Mouse (Mus musculus) lung, postnatal 4 days (tissue): ENCODE measurements at regions not wholly inside any gene's neighbourhood (a gene's known extent, or its start where the extent isn't known, plus 50 kb on each side); places are given as distances from the start of the nearest gene placed in this dataset.

ENCODE experiments used
- DNase-seq, 2 experiments: peaks; one replicate each; pipeline ENCODE4 v3.0.0; 2021

DNA sequence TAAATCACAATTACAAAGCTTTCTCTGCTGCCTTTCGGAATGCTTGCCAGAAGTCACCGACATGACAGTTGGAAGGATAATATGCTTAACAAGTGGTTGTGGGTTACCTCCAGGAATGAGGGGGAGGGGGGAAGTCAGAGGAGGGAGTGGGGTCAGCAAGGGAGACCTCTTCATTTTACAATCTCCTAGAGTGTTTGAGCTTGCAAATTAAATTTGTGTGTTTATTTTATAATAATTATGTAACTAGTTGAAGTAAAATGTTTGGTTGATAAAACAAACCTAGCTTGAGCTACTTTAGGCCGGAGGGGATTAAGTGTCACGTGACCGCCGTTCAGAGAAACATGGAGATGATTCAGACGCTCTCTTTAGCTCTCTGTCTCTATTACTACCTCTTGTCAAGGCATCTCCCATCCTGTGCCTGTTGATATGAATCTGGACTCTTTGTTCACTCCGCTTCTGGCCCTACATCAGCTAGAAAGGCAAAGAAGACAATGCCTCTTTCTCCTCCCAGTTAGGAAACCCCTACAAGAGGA, 227.3 kb upstream of the Irx5 start:
- DNase-seq, result peak in 1 of 2 experiments; percentile 1

GRCm38 (mm10) chr8:92129241-92130015, 228.0 kb upstream of the Irx5 start:
- peak; percentile 46 to 68 for DNase-seq

DNA sequence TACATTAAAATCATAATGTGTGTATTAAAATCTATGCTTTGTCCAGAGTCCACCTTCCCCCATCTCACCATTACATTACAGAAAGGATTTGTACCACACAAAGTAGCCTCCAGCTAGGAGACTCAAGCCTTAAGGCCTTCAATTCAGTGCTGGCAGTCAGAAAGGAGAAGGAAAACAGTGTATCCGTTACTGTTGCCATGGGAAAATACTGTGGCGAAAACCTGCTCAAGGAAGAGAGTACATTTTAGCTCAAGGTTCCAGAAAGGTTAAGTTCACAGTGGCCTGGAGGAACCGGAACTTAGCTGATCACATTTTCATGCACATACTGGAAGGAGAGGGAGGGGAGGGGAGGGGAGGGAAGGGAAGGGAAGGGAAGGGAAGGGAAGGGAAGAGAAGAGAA, 231.8 kb upstream of the Irx5 start:
- no peak for DNase-seq

DNA sequence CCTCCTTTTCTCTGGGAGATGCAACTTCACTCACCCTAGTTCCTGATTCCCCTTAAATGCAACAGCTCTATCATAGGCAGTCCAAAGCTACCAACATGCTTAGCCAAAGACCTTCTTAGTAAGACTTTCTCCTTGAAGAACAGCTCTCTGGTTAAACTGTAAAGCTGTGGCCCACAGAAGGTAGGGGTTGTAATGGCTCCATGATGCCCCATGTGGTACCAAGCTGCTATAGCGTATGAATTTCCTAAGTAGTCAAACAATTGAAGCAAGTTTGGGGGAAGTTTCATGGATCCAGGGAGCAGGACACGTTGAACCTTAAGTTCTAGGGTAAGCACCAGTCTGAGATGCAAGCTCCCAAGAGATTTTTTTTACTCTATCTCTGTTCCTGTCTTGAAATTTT, 236.1 kb upstream of the Irx5 start:
- peak; percentile 2 to 18 for DNase-seq

GRCm38 (mm10) chr8:92115479-92116267, 241.8 kb upstream of the Irx5 start:
- no peak for DNase-seq

GRCm38 (mm10) chr8:92114311-92115275, 242.8 kb upstream of the Irx5 start:
- no peak for DNase-seq

GRCm38 (mm10) chr8:92113901-92114300, 243.5 kb upstream of the Irx5 start:
- DNase-seq, result no peak

DNA sequence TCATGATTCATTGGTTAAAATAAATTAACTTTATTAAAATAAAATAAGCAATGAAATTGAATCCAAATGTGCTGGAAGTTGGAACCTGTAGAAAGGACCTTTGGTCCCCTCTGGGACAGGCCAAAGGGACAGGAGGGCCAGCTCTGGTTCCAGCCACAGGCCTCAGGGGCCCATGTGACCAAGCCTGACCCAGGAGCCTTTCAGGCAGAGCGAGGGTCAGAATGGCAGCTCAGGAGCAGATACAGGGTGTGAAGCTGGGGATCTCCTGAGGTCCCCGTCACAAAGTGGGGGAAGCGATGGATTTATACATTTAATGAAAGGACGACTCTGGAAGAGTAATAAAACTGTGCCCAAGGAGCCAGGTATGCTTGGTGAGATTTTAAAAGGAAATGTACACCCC, 244.0 kb upstream of the Irx5 start:
- no peak for DNase-seq

DNA sequence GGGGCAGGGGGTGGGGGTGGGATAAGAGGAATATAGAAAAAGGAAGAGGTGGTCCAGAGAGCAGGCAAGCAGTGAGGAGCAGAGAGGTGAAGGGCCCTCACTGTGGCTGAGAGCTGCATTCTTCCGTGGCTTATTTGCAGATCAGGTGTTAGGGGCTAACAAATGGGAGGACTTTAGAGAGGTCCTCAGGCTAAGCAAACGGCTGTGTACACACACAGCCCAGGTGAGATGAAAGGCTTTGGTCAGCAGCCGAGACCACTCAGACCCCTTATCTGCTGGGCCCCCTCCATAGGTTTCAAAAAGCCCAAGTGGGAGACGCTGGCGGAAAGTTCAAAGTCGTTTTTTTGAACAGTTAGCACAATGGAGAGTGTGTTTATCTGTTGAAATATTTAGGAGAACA, 252.9 kb upstream of the Irx5 start:
- DNase-seq, result peak; percentile 73 to 91

DNA sequence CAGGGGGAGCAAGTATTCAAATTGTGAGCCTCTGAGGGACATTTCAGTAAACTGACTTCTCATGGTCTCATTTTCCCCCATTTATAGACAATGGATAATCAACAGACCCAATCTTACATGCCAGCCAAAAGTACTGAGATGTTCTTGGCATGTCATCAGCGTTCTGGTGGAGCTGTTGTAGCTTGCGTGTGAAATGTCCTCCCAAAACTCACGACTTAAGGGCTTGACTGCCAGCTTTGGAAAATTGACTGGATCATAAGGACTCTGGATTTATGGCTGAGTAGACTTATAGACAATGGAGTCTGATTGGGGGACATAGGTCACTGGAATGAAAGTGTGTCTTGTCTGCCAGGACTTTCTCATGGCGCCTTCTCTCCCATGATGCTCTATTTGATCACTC, 254.9 kb upstream of the Irx5 start:
- no peak for DNase-seq

GRCm38 (mm10) chr8:92095276-92095675, 262.1 kb upstream of the Irx5 start:
- DNase-seq, result no peak

DNA sequence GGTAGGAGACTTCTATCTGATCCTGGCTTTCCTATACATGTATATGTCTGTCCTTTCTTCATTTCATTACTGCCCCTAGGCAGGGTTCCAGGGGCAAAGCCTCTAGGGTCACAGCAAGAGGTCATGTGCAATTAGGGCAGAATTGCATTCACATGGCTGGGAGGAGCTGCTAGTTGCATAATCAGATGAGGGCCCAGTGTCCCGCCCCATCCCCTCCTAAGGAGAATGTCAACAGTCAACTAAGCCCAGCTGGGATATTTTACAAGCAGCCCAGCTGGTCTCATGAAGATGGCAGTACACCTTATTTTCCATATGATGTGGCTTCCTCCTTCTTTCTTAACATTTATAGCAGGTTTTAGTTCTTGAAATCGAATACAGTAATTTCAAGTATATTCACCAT, 273.3 kb upstream of the Irx5 start:
- DNase-seq, result peak in 1 of 2 experiments; percentile 36

DNA sequence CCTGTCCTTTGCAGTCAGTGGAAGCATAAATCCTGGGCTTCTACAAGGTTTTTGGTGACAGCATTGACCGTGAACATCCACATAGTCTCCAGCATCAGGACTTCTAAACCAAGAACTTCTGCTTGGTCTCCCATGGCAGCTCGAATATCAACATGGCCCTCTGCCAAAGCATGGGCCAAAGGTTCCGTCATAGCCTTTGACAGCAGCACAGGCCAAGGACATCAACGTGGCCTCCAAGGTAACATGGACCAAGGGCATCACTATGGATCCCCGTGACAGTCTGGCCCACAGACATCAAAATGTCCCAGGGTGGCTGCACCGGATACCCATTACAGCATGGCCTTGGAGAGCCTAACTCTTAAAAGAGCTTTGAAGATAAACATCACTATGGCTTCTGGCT, 275.5 kb upstream of the Irx5 start:
- DNase-seq, result no peak

DNA sequence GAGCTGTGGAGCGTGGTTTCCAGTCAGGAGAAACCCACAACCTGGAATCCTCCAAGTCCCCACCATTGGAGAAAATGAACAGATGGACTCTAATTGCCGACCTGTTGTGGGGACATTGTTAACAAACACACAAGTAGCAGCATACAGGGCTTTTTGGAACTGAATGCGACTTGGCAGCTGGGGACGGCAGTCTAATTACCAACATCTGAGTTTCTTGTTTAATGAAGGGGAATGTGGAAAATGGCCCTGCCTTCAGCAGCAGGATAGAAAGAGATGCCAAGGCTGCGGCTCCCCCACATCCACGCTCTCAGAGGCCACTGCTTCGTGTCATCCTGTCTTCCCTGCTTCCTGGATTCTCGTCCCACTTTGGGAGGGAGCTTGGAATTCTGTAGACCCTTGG, 276.6 kb upstream of the Irx5 start:
- no peak for DNase-seq

- DNase-seq, result no peak
Observed at GRCm38 (mm10) chr8:92077611-92078010, 275.7 kb upstream of the Irx3 start.

- no peak for DNase-seq
Observed at GRCm38 (mm10) chr8:92072254-92072615, 270.4 kb upstream of the Irx3 start.

- no peak for DNase-seq
Observed at GRCm38 (mm10) chr8:92071305-92072253, 269.7 kb upstream of the Irx3 start.

- DNase-seq, result no peak
Observed at GRCm38 (mm10) chr8:92070704-92071103, 268.8 kb upstream of the Irx3 start.

- no peak for DNase-seq
Observed at GRCm38 (mm10) chr8:92066435-92066834, 264.6 kb upstream of the Irx3 start.

DNA sequence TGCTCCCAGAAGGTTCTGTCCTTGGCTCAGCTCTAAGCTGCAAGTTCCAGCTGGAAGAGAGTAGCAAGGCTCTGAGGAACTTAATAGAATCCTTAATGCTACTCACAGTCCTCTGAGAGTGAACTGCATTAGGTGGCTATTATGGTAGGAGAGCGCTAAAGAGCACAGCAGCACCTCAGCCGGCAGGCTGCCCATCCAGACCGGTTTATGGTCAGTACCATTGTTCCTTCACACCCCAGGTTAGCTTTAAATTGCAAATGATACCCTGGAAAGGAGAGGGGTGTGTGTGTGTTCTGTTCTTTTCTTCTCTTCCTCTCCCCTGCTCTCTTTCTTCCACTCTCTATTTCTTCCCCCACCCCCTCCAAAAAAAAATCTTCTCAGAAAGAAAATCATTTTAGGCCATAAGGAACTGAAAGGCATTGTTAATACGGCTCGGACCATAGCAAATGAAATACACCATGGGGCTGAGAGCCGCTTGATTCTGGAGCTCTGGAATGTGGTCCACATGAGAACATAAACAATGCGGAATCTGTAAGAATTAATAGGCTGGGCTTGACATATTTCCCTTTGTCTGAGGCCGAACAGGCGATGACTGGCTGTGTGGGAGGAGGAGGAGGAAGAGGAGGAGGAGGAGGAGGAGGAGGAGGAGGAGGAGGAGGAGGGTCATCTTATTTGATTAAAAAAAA, 263.8 kb upstream of the Irx3 start:
- no peak for DNase-seq

GRCm38 (mm10) chr8:92064971-92065370, 263.1 kb upstream of the Irx3 start:
- DNase-seq, result peak in 1 of 2 experiments; percentile 15
